Mouse (Mus musculus): ENCODE results near the gene Gen1. TPM values are rescaled to one million over a fixed set of nuclear protein-coding genes. Genes with fewer than 3 reads are reported as not detected.
A peak's percentile ranks its signal among the peaks of the same experiment; 100 is the strongest.

Gene Gen1
- total and polyA plus RNA-seq, 2 experiments from 2014 or later, result 0.51 to 0.99 TPM

DNA sequence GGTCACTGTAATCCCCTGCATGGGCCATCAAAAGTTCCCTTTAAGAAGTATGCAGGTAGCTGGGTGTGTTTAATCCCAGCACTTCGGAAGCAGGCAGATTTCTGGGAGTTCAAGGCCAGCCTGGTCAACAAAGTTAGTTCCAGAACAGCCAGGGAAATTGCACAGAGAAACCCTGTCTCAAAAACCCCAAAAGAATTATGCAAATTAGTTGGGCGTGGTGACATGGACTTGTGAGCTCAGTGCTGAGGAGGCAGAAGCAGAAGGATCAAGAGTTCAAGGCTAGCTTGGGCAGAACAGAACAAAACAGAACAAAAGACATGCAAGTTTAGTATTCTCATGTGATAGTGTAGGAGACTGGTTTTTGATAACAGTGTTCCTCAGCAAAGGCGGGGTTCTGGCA is 43.0 kb downstream of the Gen1 start:
- Histone ChIP-seq H3K27ac (ENCODE audit: low read depth, low read length) (no peak overlapping the region), H3K36me3 (ENCODE audit: insufficient read depth, low read length) (no peaks in the 10 kb centered on the region), H3K4me1 (ENCODE audit: insufficient read depth, low read length) (no peaks in the 10 kb centered on the region), H3K27me3 (ENCODE audit: insufficient read depth, low read length) (no peaks in the 10 kb centered on the region), H3K4me3 (ENCODE audit: low read depth, low read length) (no peak overlapping the region), H3K9me3 (ENCODE audit: low read length) (no peaks in the 10 kb centered on the region), H3K9ac (replicated peaks; ENCODE audit: low read length, poor library complexity, severe bottlenecking) (no peak overlapping the region), H3K4me2 (ENCODE audit: low read depth, low read length, poor library complexity, severe bottlenecking) (no peak overlapping the region)
- TF ChIP-seq CTCF (IDR thresholded peaks at IDR 0.05), result no peak
- no peak for ATAC-seq (ENCODE audit: low FRiP score)
- no peak for DNase-seq (ENCODE audit: low spot score)
- WGBS, result 59% methylated on average over 3 of the region's 3 CpGs

- DNase-seq (ENCODE audit: low spot score) (peak; percentile 27), ATAC-seq (ENCODE audit: low FRiP score) (peak; percentile 66)
- no peak overlapping the region for H3K27ac ChIP-seq (ENCODE audit: low read depth, low read length)
- no peak for TF ChIP-seq CTCF (IDR thresholded peaks at IDR 0.05)
- no peak overlapping the region for H3K9ac ChIP-seq (replicated peaks; ENCODE audit: low read length, poor library complexity, severe bottlenecking)
- peak overlapping the region; percentile 7; the same call in 1 of the 2 replicates for H3K4me2 ChIP-seq (ENCODE audit: low read depth, low read length, poor library complexity, severe bottlenecking)
- H3K27me3 ChIP-seq (ENCODE audit: insufficient read depth, low read length), result no peaks in the 10 kb centered on the region
- WGBS, result 27% methylated on average over 20 of the region's 20 CpGs
- H3K4me3 ChIP-seq (ENCODE audit: low read depth, low read length), result no peak overlapping the region
- no peaks in the 10 kb centered on the region for H3K4me1 ChIP-seq (ENCODE audit: insufficient read depth, low read length)
- H3K36me3 ChIP-seq (ENCODE audit: insufficient read depth, low read length), result no peaks in the 10 kb centered on the region
- H3K9me3 ChIP-seq (ENCODE audit: low read length), result no peaks in the 10 kb centered on the region
Measured at GRCm38 (mm10) chr12:11221524-11222330, 43.9 kb downstream of the Gen1 start.

GRCm38 (mm10) chr12:11217726-11218250 is 47.8 kb downstream of the Gen1 start:
- no peaks in the 10 kb centered on the region for H3K36me3 ChIP-seq (ENCODE audit: insufficient read depth, low read length)
- H3K4me1 ChIP-seq (ENCODE audit: insufficient read depth, low read length), result no peaks in the 10 kb centered on the region
- TF ChIP-seq CTCF (IDR thresholded peaks at IDR 0.05), result no peak
- DNase-seq (ENCODE audit: low spot score) (no peak), ATAC-seq (ENCODE audit: low FRiP score) (no peak)
- no peaks in the 10 kb centered on the region for H3K9me3 ChIP-seq (ENCODE audit: low read length)
- 75% methylated on average over 7 of the region's 7 CpGs for whole genome bisulfite sequencing
- no peak overlapping the region for H3K9ac ChIP-seq (replicated peaks; ENCODE audit: low read length, poor library complexity, severe bottlenecking)
- H3K27me3 ChIP-seq (ENCODE audit: insufficient read depth, low read length), result no peaks in the 10 kb centered on the region
- H3K4me2 ChIP-seq (ENCODE audit: low read depth, low read length, poor library complexity, severe bottlenecking), result no peak overlapping the region
- no peak overlapping the region for H3K4me3 ChIP-seq (ENCODE audit: low read depth, low read length)
- H3K27ac ChIP-seq (ENCODE audit: low read depth, low read length), result no peak overlapping the region

GRCm38 (mm10) chr12:11216454-11216853 is 49.1 kb downstream of the Gen1 start:
- no peaks in the 10 kb centered on the region for H3K4me1 ChIP-seq (ENCODE audit: insufficient read depth, low read length)
- no peak overlapping the region for H3K27ac ChIP-seq (ENCODE audit: low read depth, low read length)
- no peak for DNase-seq (ENCODE audit: low spot score)
- no peak overlapping the region for H3K4me3 ChIP-seq (ENCODE audit: low read depth, low read length)
- H3K36me3 ChIP-seq (ENCODE audit: insufficient read depth, low read length), result no peaks in the 10 kb centered on the region
- no peak overlapping the region for H3K4me2 ChIP-seq (ENCODE audit: low read depth, low read length, poor library complexity, severe bottlenecking)
- ATAC-seq (ENCODE audit: low FRiP score), result no peak
- H3K9me3 ChIP-seq (ENCODE audit: low read length), result no peaks in the 10 kb centered on the region
- WGBS, result 57% methylated on average over 3 of the region's 3 CpGs
- no peak overlapping the region for H3K9ac ChIP-seq (replicated peaks; ENCODE audit: low read length, poor library complexity, severe bottlenecking)
- no peaks in the 10 kb centered on the region for H3K27me3 ChIP-seq (ENCODE audit: insufficient read depth, low read length)
- TF ChIP-seq CTCF (IDR thresholded peaks at IDR 0.05), result no peak

DNA sequence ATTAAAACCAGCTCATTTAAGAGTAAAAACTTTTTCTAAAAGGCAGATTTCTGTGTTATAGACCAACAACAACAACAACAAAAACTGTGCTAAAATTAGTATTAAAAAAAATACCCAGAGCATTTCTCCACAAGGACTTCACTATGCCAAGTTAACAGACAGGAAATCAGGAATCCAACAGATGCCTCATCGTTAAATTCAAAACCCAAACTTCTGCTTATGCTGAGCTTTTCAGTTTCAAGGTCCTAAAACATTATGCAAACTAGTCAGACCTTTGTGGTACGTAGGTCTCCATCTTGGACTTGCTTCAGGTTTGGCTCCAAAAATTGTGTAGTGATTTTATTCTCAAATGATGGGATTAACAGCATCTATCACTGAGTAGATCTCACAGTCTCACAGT is 50.0 kb downstream of the Gen1 start:
- Histone ChIP-seq H3K9ac (replicated peaks; ENCODE audit: low read length, poor library complexity, severe bottlenecking) (no peak overlapping the region), H3K36me3 (ENCODE audit: insufficient read depth, low read length) (no peaks in the 10 kb centered on the region), H3K9me3 (ENCODE audit: low read length) (no peaks in the 10 kb centered on the region), H3K27me3 (ENCODE audit: insufficient read depth, low read length) (no peaks in the 10 kb centered on the region), H3K27ac (ENCODE audit: low read depth, low read length) (no peak overlapping the region), H3K4me3 (ENCODE audit: low read depth, low read length) (no peak overlapping the region), H3K4me2 (ENCODE audit: low read depth, low read length, poor library complexity, severe bottlenecking) (no peak overlapping the region), H3K4me1 (ENCODE audit: insufficient read depth, low read length) (no peaks in the 10 kb centered on the region)
- 85% methylated on average over 2 of the region's 2 CpGs for WGBS
- DNase-seq (ENCODE audit: low spot score) (no peak), ATAC-seq (ENCODE audit: low FRiP score) (no peak)
- no peak for TF ChIP-seq CTCF (IDR thresholded peaks at IDR 0.05)

DNA sequence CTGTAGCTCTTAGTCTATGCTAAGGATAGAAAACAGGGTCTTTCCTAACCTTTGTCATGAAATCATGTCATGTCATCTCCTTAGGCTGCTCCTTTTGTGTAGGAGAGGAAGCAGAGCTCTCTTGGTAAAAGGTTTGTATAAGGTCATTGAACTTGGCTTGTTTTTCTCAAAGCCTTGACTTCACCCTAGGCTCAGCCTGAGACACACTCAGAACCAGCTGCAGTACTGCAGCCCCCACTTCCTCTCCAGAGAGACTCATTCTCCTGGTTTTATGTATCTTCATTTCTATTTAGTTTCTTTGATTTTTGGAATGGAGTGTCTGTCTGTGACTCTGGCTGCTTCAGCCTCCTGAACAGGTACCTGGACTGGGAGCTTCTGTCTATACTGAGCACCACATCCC is 50.8 kb downstream of the Gen1 start:
- no peaks in the 10 kb centered on the region for H3K27me3 ChIP-seq (ENCODE audit: insufficient read depth, low read length)
- DNase-seq (ENCODE audit: low spot score) (no peak), ATAC-seq (ENCODE audit: low FRiP score) (no peak)

More for the DNA sequence above, 50.8 kb downstream of the Gen1 start:
- Histone ChIP-seq H3K36me3 (ENCODE audit: insufficient read depth, low read length) (no peaks in the 10 kb centered on the region), H3K4me1 (ENCODE audit: insufficient read depth, low read length) (no peaks in the 10 kb centered on the region), H3K27ac (ENCODE audit: low read depth, low read length) (no peak overlapping the region), H3K9me3 (ENCODE audit: low read length) (no peaks in the 10 kb centered on the region), H3K9ac (replicated peaks; ENCODE audit: low read length, poor library complexity, severe bottlenecking) (no peak overlapping the region), H3K4me2 (ENCODE audit: low read depth, low read length, poor library complexity, severe bottlenecking) (no peak overlapping the region), H3K4me3 (ENCODE audit: low read depth, low read length) (no peak overlapping the region)
- no peak for TF ChIP-seq CTCF (IDR thresholded peaks at IDR 0.05)

Data from midbrain, postnatal 0 days (tissue).